Mouse (Mus musculus) c-Kit-positive CD71-positive TER-119-positive erythroid progenitor cells, embryonic 14.5 days (primary cell): ENCODE measurements around the gene Gm15023.
"Not testable (repeated sequence)": the region's sequence is repeated elsewhere in the genome, so short reads cannot be mapped to it uniquely, and the experiment has no call there.

ENCODE experiments used
- DNase-seq: peaks from one replicate; pipeline ENCODE4 v3.0.0-alpha.2; 2013; ENCODE audit warnings: low spot score

The Gm15023 gene

DNA sequence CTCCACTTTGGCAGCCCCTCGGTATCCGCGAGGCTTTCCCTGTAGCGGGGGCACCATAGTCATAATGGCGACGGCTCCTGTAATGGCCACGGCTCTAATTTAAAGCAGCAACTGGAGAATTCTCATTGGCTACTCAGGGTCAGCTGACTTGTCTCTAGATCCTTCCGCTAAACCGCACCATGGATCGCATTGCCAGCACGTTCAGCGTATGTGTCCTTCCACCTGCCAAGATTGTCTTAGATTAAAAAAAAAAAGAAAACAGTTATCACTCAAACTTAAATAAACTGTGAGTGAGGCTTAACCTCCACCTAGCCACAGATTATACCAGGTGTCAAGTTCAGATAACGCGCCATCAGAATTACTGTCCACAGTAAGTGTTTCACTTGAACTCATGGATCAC lies at the start of gene Gm15023:
TSS of gene Gm15023 (minus strand) at position 101 of the 400 bp plus-strand sequence.
- not testable (repeated sequence) for DNase-seq

GRCm38 (mm10) chrX:135210436-135211221 lies 33.2 kb upstream of the Gm15023 start, which contains the start of gene Tceal6:
Tceal6 (minus strand) TSS chrX:135210687.
- DNase-seq, result no peak

DNA sequence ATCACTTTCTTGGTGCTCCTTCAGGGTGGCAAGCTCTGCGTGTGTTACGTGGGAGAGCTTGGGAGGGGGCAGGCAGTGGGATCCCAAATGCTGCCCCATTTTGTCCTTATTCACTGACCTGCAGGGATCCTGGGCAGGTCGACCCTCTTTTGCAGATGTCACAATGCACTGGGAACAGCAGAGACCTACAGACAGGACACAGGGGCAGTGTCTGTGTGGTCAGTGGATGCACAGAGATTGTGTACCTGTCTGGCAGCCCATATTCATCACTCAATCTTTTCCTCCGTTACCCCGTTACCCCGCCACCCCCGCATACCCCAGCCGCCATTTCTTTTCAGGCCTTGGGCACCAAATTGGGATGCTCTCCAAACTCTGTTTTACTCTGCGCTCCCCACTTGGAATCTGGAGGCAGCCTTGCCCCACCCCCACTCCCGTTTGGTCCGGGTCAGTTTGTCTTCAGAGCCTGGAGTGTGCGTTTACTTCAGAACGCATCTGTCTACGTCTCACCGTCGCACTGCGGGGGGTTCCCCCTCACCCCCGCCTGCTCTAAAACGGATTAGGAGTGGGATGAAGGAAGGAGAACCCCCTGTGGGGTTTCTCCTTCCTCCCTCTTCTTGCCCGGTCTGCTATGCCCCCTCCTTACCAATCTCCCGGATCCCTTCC lies 32.5 kb upstream of the Gm15023 start:
- DNase-seq, result not testable (repeated sequence)

DNA sequence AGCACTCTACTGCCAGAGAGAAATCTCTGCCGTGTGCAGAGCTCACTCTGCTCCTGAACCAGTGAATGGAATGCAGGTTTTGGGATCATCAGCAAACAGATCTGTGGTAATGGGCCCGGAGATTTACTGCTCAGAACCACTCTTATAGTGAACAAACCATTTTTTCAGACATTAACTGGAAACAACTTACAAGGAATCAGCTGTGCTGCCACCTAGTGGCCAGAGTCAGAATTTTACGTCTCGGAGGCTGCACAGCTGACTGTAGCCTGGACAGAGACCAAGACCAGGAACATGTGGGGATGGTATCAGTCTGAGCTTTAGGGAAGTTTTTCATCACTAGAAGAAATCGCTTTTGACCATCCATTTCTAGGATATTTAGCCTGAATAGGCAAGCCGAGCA lies 12.5 kb upstream of the Gm15023 start:
- not testable (repeated sequence) for DNase-seq

DNA sequence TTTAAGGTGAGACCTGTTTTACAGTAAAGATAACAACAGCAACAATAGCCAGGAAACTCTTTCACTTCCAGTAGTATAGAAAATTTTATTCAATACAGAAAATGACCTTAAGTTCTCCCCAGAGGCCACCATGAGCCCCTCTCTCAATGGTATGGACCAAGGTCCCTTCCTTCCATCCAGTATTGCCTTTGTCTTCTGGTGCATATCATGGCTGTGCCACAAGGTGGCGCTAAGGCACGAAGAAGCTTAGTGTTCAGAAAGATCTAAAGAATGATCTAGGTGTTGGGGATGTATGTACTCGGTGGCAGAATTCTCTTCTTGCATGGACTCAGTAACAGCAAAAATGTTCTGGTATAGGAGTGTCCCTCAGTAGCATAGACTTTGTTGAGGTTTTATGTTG lies 11.2 kb upstream of the Gm15023 start:
- not testable (repeated sequence) for DNase-seq
